Mouse (Mus musculus) CH12.LX (cell line): ENCODE results near the gene Macrod2.

Experiments used
- EP300 ChIP-seq: IDR thresholded peaks from 2 replicates; pipeline ENCODE4 v1.6.1; 2011; ENCODE audit warnings: low read length, improper control_type of control experiment
- GABPA ChIP-seq: IDR thresholded peaks from 2 replicates; pipeline ENCODE4 v1.6.1; 2012; ENCODE audit warnings: low read depth, low read length, improper control_type of control experiment, inconsistent platforms; ENCODE audit not compliant: insufficient replicate concordance
- MAFK ChIP-seq: IDR thresholded peaks from 2 replicates; pipeline ENCODE4 v1.6.1; 2011; ENCODE audit warnings: low read length, improper control_type of control experiment; ENCODE audit not compliant: insufficient replicate concordance
- ZC3H11A ChIP-seq: IDR thresholded peaks from 2 replicates; pipeline ENCODE4 v1.6.1; 2012; ENCODE audit warnings: low read depth, mild to moderate bottlenecking, inconsistent platforms, low read length, improper control_type of control experiment

DNA sequence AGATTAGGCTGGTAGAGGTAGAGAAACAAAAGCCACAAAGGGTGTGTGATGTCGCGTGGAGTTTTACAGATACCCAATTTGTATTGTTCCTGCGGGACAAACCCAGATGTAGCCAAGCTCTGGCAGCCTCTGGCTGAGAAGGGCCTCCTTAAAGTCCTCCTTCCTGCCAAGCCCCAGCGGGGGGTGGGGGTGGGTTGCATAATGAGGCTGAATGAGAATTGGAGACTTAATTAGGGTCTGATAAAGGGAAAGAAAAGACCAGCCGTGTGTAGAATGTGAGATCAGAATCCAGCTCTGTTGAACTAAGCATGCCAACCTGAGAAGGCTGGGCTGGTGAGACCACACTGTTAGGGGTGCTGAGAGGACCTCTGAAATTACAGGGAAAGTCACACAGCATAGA, 1967.8 kb downstream of the Macrod2 start:
- TF ChIP-seq MAFK (no peak), GABPA (no peak), EP300 (no peak), ZC3H11A (no peak)
